Mouse (Mus musculus) liver, adult 2 months (tissue): ENCODE results near the gene Erich3. TPM values are rescaled to one million over a fixed set of nuclear protein-coding genes. Genes with fewer than 3 reads are reported as not detected.

Source experiments
- DNase-seq: peaks from one replicate; pipeline ENCODE4 v3.0.0-alpha.2; 2011; ENCODE audit warnings: low read depth, low spot score; ENCODE audit errors: extremely low read depth
- H3K27ac ChIP-seq: fragments of 200-500 bp; replicated peaks from 2 replicates; pipeline ENCODE4 v1.5.1; 2012; ENCODE audit warnings: low read depth, mild to moderate bottlenecking, control low read depth, inconsistent platforms, low read length; ENCODE audit not compliant: insufficient read depth
- H3K27me3 ChIP-seq: fragments of 200-500 bp; 2 replicates; pipeline ENCODE4 v1.6.1; 2012; ENCODE audit warnings: mild to moderate bottlenecking, moderate library complexity, low read length, inconsistent platforms; ENCODE audit not compliant: control insufficient read depth, insufficient read depth
- H3K36me3 ChIP-seq: fragments of 200-500 bp; 2 replicates; pipeline ENCODE4 v1.6.1; 2012; ENCODE audit warnings: low read length, inconsistent platforms; ENCODE audit not compliant: control insufficient read depth, insufficient read depth
- H3K4me1 ChIP-seq: fragments of 200-500 bp; 2 replicates; pipeline ENCODE4 v1.6.1; 2011; ENCODE audit warnings: low read length; ENCODE audit not compliant: control insufficient read depth, insufficient read depth
- H3K4me3 ChIP-seq: fragments of 200-500 bp; 2 replicates; pipeline ENCODE4 v1.5.1; 2011; ENCODE audit warnings: low read depth, mild to moderate bottlenecking, control low read depth, low read length, moderate library complexity; ENCODE audit not compliant: insufficient read depth
- H3K79me2 ChIP-seq: fragments of 200-500 bp; 2 replicates; pipeline ENCODE4 v1.6.1; 2012; ENCODE audit warnings: inconsistent platforms, mild to moderate bottlenecking, low read length, moderate library complexity; ENCODE audit not compliant: control insufficient read depth, insufficient read depth
- H3K9ac ChIP-seq: fragments of 200-500 bp; 2 replicates; pipeline ENCODE4 v1.6.1; 2012; ENCODE audit warnings: low read depth, mild to moderate bottlenecking, control low read depth, inconsistent platforms, low read length
- CTCF ChIP-seq: fragments of 200-500 bp; IDR thresholded peaks from 2 replicates; pipeline ENCODE4 v1.5.1; 2011; ENCODE audit warnings: low read depth, low read length, control low read depth
- POLR2A ChIP-seq: fragments of 200-500 bp; IDR thresholded peaks from 2 replicates; pipeline ENCODE4 v1.6.1; 2011; ENCODE audit warnings: low read length, control low read depth; ENCODE audit not compliant: insufficient read depth; ENCODE audit errors: extremely low read depth
- WGBS: fragments of 180-500 bp; shearing (Covaris S2); methylation state at CpG from one replicate; pipeline ENCODE4 v1.1.7; 2018; 5-methylcytosine and 5-hydroxymethylcytosine counted together
- polyA plus RNA-seq: library from polyadenylated mRNA; depleted of rRNA; stranded (reverse); fragments of >200 nt; gene quantifications from 2 replicates; pipeline ENCODE4 v1.2.3, GENCODE M21; 2012
- total RNA-seq: library from RNA; depleted of rRNA; stranded (reverse); fragments of >200 nt; gene quantifications from 2 replicates; pipeline ENCODE4 v1.2.3, GENCODE M21; 2014

Gene Erich3
- total and polyA plus RNA-seq, 2 experiments: 0.09 TPM; not detected in 1

DNA sequence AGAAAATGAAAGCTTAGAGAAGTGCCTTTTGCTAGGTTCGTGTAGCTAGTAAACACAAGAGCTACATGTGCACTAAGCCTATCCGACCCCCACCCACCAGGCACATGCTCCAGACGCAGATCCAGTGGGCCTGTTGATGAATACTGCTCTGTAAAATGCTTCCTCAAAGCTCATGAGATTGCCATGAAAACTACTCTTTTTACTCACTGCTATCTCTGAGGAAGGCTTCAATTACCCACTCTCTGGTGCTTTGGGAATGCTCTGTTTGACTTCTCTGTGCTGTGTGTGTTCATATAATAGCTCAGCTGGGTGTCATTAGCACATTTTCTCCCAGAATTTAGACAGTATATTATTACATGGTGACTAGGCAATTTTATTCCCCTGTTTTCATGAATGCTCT is 94.4 kb downstream of the Erich3 start:
- Histone ChIP-seq H3K4me1 (no peaks in the 10 kb centered on the region), H3K9ac (no peak overlapping the region), H3K36me3 (no peaks in the 10 kb centered on the region), H3K4me3 (no peak overlapping the region), H3K27me3 (no peaks in the 10 kb centered on the region), H3K27ac (no peak overlapping the region), H3K79me2 (no peaks in the 10 kb centered on the region)
- TF ChIP-seq POLR2A: no peak
- TF ChIP-seq CTCF: no peak
- 78% methylated on average over 3 of the region's 3 CpGs for WGBS
- no peak for DNase-seq

GRCm38 (mm10) chr3:154761108-154761507 is 97.4 kb downstream of the Erich3 start:
- no peak for DNase-seq
- Histone ChIP-seq H3K36me3 (no peaks in the 10 kb centered on the region), H3K27ac (no peak overlapping the region), H3K9ac (no peak overlapping the region), H3K4me3 (no peak overlapping the region), H3K79me2 (no peaks in the 10 kb centered on the region), H3K4me1 (no peaks in the 10 kb centered on the region), H3K27me3 (no peaks in the 10 kb centered on the region)
- no peak for TF ChIP-seq CTCF
- no peak for TF ChIP-seq POLR2A
- WGBS: 76% methylated on average over 3 of the region's 3 CpGs

- no peaks in the 10 kb centered on the region for H3K79me2 ChIP-seq
- no peaks in the 10 kb centered on the region for H3K27me3 ChIP-seq
- H3K27ac ChIP-seq: no peak overlapping the region
- no peak for DNase-seq
- TF ChIP-seq POLR2A (no peak), CTCF (no peak)
- no peaks in the 10 kb centered on the region for H3K36me3 ChIP-seq
- H3K4me1 ChIP-seq: no peaks in the 10 kb centered on the region
- no peak overlapping the region for H3K4me3 ChIP-seq
- WGBS: 62% methylated on average over 9 of the region's 9 CpGs
- H3K9ac ChIP-seq: no peak overlapping the region
Observed at GRCm38 (mm10) chr3:154763374-154763773, 99.7 kb downstream of the Erich3 start.

DNA sequence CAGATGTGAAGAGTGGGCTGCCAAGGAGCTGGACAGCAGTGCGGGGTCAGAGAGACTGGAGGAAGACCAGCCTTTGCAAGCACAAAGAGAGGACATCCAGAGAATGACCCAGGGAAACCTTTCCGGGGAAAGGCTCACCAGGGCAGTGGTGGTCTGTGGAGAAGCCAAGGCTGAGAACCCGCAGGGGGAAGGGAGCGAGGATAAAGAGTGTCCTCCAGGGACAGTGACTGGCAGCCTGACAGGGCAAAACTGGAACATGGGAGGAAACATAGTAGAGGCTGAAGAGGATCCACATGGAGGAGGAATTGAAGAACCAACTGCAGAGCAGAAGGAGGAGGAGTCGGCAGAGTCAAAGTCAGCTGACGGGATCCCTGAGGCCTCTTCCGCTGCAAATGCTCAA is 100.5 kb downstream of the Erich3 start:
- Histone ChIP-seq H3K36me3 (no peaks in the 10 kb centered on the region), H3K9ac (no peak overlapping the region), H3K27me3 (no peaks in the 10 kb centered on the region), H3K27ac (no peak overlapping the region), H3K79me2 (no peaks in the 10 kb centered on the region), H3K4me1 (no peaks in the 10 kb centered on the region), H3K4me3 (no peak overlapping the region)
- DNase-seq: no peak
- 79% methylated on average over 7 of the region's 7 CpGs for WGBS
- TF ChIP-seq POLR2A: no peak
- TF ChIP-seq CTCF: no peak

- Histone ChIP-seq H3K79me2 (no peaks in the 10 kb centered on the region), H3K27me3 (no peaks in the 10 kb centered on the region), H3K27ac (no peak overlapping the region), H3K36me3 (no peaks in the 10 kb centered on the region), H3K9ac (no peak overlapping the region), H3K4me1 (no peaks in the 10 kb centered on the region), H3K4me3 (no peak overlapping the region)
- 88% methylated on average over 4 of the region's 4 CpGs for WGBS
- TF ChIP-seq CTCF (no peak), POLR2A (no peak)
- DNase-seq: no peak
Observed at GRCm38 (mm10) chr3:154766321-154766720, 102.7 kb downstream of the Erich3 start.

GRCm38 (mm10) chr3:154771651-154772050 is 108.0 kb downstream of the Erich3 start:
- WGBS: 89% methylated on average over 2 of the region's 2 CpGs
- H3K9ac ChIP-seq: no peak overlapping the region
- TF ChIP-seq POLR2A (no peak), CTCF (no peak)

More at GRCm38 (mm10) chr3:154771651-154772050, 108.0 kb downstream of the Erich3 start:
- no peak overlapping the region for H3K27ac ChIP-seq
- no peak for DNase-seq
- no peaks in the 10 kb centered on the region for H3K36me3 ChIP-seq
- no peaks in the 10 kb centered on the region for H3K4me1 ChIP-seq
- no peak overlapping the region for H3K4me3 ChIP-seq
- no peaks in the 10 kb centered on the region for H3K27me3 ChIP-seq
- H3K79me2 ChIP-seq: no peaks in the 10 kb centered on the region
